Mouse (Mus musculus) myocyte (in vitro differentiated cells): Measurements from ENCODE around the gene Meis1.

Experiments
- MAX ChIP-seq: IDR thresholded peaks from one replicate; pipeline ENCODE4 v1.6.1; 2011; ENCODE audit warnings: low read depth, mild to moderate bottlenecking, control low read depth
- POLR2A ChIP-seq: IDR thresholded peaks from one replicate; pipeline ENCODE4 v1.6.1; 2011; ENCODE audit warnings: low read depth, mild to moderate bottlenecking, control low read depth, moderate library complexity; ENCODE audit not compliant: insufficient read length
- TCF12 ChIP-seq: IDR thresholded peaks from one replicate; pipeline ENCODE4 v1.6.1; 2011; ENCODE audit warnings: mild to moderate bottlenecking, control low read depth; ENCODE audit not compliant: poor library complexity, insufficient read depth, severe bottlenecking
- TCF3 ChIP-seq: IDR thresholded peaks from one replicate; pipeline ENCODE4 v1.6.1; 2011; ENCODE audit warnings: low read depth, control low read depth; ENCODE audit not compliant: insufficient read length
- USF1 ChIP-seq: IDR thresholded peaks from one replicate; pipeline ENCODE4 v1.6.1; 2011; ENCODE audit warnings: low read depth, mild to moderate bottlenecking, control low read depth, moderate library complexity

GRCm38 (mm10) chr11:18904285-18904684, 114.5 kb downstream of the Meis1 start:
- TF ChIP-seq POLR2A (no peak), TCF12 (no peak), MAX (no peak), TCF3 (no peak), USF1 (no peak)
